Mouse (Mus musculus) CD4-positive helper T cell, adult 2 months (primary cell): ENCODE data around the gene Aatk.

Experiments
- DNase-seq: peaks from one replicate; pipeline ENCODE4 v3.0.0-alpha.2; 2012; ENCODE audit warnings: low read depth, missing footprints, low spot score

Aatk gene

DNA sequence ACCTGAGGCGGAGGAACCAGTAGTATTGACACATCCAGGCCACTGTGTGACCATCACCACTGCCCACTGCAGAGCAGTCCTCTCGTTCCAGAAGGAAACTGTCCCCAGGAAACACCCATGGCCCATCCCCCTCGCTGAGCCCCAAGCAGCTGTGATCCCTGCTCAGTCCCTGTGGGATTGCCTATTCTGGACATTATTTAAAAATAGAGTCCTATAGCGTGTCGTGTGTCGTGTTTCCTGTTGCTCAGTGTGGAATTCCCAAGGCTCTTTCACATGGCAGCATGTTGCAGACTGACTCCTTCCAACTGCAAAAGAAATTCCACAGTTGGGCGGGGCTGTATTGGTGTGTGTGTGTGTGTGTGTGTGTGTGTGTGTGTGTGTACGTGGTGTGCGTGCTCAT, 5.3 kb upstream of the Aatk start:
- DNase-seq: no peak

DNA sequence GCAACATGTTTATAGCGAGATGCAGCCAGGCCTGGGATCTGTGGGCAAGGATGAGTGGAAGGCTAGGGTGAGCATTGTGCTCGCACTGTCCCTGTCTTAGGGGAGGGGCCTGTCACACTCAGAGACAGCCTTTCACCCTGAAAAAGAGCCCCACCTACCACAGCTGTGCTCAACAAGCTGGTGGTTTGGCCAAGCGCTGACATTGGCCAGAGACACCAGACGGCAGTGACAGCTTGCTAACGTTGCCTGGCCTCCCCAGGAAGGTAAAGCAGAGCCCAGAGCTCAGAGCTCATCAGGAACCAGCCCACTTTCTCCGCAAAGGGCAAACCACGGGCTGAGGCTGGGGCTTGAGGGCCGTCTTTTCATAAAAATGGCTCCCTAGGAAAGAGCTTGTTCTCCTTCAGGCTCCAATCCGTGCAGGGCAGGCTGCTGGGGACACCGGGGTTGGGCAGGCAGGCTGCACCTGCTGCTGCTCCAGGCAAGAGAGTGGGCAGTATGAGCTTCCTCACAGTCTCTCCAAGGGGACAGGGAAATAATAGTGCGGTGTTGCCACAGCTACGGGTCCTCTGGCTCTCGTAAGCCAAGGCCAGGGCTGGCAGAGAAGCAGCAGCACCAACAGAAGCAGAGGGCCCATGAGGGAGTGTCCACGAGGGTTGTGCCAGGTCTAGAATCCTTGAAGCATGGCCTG, 4.3 kb upstream of the Aatk start:
- DNase-seq: no peak

DNA sequence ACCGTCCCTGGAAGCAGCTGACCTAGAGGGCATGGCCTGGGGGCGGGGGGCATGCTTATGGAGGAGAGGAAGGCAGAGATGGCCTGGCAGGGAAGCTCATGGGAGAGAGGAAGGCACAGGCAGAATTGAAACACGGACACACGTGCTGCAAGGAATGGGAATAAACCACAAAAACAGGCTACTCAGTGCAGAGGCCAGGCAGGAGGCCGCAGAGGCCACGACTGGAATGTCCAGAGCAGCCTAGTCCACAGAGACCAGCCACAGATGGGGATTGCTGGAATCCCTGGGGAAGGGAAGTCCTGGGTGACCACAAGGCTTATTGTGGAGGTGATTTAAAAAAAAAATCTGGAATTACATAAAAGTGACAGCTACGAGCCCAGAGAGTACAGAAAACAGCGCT, 2.1 kb upstream of the Aatk start:
- DNase-seq: no peak

DNA sequence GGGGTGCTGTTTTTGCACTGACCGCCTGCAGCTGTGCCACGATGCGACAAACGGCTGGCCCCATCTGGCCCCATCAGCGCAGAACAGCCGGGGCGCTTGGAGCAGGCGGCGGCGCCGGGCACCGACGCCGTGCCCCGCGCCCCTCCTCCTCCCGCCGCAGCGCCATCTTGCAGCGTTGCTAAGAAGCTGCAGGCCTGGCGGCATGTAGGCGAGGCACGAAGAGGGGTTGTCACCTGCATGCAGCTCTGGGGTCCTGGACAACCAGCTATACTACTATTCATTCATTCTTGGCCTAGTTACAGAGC, 1.2 kb upstream of the Aatk start:
- no peak for DNase-seq

DNA sequence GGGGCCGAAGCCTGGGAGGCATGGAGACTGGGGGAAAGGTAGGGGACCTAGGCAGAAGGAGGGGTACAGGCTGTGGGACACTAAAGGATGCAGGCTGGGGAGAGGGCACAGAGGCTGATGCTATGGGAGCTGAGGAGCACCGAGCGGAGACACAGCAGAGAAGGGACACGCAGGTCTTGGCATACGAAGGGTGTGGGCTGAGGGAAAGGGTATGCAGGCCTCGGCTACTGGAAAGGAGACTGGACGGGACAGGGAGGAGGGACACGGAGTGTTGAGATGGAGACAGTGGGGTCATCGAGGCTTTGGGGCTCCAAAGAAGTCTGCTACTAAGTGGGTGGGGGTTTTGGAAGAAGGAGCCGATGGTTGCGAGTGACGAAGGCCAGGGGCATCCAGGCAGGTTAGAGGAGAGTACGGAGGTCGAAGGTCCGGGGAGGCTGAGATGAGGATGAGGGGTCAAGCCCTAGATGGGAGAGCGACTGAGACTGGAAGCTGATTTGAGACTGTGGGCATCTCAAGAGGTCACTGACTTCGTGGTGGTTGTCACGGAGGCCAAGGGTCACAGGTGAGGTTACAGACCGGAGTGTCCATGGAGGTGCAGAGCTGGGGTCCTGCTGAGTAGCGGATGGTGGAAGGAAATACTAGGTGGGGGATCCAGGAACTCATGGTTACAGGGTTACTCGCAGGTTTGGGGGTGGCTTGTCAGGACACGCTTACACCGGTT, 724 bp upstream of the Aatk start:
- no peak for DNase-seq

DNA sequence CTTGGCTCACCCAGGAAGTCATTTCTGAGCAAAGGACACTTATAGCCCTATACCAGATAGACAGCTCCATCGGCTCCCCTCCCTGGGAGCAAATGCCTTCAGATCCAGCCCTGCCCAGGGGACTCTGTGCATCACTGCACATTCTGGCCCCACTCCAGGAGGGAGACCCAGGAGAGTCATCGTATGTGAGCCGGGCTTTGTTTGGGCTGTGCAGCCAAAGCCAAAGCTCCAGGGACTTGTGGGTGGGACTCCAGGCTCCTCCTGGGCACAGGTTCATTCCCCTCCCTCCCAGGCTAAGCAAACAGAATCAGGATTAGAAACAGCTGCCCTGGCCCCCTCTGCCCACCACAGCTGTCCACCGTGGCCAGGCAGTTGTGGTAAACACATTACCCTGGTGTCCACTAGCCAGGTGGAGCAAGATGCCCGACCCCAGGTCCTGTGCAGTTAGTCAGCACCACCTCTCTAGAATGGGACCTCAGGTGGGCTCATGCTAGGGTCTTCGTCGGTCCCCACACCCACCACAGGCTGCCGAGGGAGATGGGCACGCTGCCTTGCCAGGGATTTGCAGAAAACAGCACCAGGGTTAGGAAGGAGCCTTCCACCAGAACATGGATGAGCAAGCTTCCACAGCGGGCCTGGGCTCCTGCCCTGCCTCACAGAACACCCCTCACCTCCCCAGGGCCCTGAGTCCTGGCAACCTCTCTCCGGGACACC, 971 bp downstream of the Aatk start:
- DNase-seq: no peak

DNA sequence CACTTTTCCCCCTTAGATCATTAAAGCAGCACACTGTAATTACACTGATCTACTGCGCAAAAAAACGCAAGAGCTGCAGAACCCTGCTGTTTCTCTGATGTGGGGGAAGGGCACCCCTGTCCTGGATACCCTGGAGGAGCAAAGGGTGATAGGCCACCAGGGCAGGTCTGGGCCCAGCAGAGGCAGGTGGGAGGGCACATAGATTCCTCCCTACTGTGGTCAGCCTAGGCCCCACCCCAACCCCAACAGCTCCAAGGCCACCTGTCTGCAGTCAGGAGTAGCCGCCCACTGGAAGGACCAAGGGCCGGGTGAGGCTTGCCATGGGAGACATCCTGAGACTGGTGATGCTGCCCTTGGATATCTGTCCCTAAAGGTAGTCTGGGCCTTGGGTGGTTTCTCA, 1.6 kb downstream of the Aatk start:
- DNase-seq: no peak

DNA sequence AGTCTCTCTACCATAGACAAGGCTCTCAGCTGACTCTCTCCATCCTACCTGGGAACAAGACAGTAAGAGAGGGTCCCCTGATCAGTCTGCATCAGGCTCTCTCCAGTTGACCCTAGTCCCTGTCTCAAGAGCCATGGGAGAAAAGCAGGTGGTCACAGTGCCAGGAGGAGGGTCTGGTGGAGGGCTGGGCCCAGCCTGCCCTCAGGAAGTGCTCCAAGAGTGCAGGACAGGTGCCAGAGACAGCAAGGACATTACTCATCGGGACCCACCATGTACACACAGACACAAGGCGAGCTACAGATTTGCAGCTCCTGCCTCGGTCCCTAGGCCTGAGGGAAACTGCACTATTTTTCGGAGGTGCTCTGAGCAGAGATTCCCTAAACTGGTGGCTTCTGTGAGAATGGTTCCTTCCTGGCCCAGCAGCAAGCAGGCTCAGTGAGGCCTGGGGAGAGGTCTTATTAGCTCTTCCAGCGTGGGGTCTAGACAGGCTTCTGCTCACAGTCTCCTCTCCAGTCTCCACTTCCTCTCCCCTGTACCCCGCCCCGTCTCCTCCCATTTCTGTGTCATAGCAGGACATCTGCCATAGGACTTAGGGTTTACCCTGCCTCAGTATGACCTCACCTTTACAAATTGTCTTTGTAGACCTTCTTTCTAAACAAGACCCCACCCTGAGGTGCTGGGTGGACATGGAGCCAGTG, 4.7 kb downstream of the Aatk start:
- no peak for DNase-seq

DNA sequence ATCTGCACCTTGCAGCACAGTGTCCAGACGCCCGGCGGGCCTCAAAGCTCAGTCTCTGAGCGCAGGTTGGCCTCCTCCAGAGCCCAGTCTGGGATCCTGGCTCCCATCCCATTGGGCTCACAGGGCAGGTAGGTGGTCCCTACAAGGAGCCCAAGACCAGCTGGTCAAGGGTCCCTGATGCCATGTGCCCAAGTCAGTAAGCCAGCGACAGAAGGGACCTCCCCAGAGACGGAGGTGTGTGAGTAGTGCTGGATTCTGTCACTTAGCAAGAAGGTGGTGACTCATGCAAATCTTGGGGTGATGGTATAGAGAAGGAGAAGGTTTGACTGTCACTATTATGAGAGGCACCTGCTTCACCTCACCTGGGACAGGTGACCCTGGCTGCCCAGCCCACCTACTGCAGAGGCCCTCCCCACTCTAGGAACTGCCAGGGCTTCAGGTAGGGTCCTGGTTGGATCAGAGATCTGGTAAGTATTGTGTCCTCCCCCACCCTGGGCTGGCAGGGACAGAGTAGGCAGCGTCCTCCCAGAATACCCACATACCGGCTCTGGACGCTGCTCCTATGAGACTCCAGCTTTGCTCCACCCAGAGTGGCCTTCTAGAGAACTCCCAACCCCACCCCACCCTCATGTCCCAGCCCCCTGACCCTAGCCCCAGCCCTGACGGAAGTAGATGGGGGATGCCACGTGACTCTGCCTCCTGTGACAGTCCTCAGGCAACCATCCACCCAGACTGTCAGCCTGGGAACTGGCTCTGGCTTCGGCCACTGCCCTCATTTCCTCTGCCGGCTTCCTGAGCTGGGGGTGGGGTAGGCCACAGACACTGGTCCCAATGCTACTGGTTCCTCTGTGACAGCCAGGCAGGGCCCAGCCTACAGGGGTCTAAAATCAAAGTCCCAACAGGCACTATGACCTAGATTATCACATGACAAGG, 5.5 kb downstream of the Aatk start:
- DNase-seq: no peak

DNA sequence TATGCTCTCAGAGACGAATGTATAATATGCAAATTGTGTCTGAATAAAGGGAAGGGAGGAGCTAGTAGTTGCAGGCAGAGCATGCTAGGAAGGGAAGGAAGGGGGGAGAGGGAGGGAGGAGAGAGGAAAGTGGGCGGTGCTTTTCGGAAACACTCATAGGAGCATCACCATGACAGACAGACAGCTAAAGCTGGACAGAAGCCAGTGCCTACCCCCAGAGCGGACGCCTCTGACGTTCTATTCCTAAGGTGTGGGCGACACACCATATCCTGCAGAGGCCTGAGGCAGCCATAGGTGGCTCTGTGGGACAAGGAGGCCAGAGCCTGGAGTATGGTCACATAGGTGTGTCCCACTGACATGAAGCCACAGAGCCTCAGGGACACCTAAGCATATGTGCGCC, 6.5 kb downstream of the Aatk start:
- no peak for DNase-seq

DNA sequence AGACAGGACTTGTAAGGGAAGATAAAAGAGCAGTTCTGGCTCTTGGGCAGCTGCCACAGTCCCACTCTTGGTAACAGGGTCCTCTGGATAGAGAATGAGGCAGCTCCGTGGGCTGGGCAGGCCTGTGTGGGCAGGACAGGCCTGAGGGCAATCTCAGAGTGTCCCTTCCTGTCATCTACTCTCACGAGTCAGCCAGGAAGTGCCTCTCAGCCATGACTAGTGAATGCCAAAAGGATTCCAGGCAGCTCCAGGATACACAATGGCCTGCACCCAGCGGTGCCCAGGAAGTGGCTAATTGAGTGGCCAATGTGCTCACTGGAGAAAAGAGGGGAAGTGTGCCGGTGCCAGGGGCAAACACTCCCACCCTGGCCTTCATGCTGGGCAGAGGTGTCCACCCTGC, 7.4 kb downstream of the Aatk start:
- DNase-seq: no peak

DNA sequence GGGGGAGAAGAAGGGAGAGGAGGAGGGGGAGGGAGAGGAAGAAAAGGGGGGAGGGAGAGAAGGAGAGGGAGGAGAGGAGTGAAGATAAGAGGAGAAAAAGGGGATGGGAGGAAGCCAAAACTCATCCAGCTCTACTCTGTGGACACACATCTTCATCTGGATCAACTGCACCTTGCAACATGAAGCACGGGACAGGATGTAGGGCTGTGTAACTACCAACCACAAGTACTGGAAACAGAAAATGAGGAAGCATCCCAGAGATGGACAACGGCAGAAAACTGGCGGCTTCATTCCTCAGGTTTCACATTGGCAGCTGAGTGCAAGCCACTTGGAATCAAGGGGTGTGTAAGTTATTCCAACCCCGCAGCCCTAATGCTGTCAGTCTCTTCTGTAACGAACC, 12.2 kb downstream of the Aatk start:
- no peak for DNase-seq

DNA sequence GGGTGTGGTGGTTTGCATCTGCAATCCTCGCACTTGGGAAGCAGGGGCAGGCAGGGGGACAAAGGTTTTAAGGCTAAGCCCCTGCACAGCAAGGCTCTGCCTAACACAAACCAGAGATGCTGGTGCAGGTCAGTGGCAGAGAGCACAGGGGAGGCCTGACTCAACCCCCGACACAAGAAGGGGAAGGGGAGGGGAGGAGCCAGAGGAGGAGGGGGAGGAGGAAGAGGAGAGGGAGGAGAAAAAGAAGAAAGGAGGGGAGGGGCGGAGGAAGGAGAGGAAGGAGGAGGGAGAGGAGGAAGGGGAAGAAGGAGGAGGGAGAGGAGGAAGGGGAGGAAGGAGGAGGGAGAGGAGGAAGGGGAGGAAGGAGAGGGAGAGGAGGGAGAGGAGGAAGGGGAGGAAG, 12.7 kb downstream of the Aatk start:
- DNase-seq: no peak

DNA sequence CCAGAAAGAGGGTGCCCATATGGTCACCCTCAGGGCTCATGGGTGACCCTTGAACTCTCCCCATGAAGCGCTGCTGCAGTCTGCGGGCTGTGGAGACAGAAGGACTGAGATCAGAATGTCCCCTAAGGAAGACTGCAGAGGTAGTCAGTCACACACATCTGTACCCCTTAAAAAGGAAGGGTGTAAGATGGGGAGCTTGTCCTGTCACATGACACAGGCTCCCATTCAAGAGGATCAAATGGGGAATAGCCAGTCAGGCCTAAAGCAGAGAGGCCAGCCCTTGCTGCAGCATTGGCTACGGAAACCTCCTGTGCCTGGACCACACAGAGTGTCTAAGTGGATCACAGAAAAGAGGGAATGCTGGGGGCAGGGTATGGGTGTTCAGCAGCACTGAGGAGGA, 13.5 kb downstream of the Aatk start:
- DNase-seq: no peak

DNA sequence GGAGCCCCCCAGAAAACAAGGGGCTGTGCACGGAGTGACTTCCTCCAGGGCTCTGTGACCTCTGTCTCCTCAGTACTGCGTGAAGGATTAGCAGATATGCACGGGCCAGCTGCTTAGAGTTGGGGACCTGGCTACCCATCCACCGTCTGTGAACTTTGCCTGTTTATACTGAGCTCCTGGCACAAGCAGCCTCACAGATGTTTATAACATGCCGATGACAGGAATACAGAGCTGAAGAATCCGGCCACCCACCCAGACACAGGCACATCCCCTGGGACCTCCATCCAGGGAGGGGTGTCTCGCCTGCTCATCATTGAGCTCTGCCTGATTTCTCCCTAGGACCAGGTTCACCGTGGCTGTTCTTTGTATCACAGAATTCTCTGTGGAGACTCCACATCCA, 14.9 kb downstream of the Aatk start:
- DNase-seq: no peak

DNA sequence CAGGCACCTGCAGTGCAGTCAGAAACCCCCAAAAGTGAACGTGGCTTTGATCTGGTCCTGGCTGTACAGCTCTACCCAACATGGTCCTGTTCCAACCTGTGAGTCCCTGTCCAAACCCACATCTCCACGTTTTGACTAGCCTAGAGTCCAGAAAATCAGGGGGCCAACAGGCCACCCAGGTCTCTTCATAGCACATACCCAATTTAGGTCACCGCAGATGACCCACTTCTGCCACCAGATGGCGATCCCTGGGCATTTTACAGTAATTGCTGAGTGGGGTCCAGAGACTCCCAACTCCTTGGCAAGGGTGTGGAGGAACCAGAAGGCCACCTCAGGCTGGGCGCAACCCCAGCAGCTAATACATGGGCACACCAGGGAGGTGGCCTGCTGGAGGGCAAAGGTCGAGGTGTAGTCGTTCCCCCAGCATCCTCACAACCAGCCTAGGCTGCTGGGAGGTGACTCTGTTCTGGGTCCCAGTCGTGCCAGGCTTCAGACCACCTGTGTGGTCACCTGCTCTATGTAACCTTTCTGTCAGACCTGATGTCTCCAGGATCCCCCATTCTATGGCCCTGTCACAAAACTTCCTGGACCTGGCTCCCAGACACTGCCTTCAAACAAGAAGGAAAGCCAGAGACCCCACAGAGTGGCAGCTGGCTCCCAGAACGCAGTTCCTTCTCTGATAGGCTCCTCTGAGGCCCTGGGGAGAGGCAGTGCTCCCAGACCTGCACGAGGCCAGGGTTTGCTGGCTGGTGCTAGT, 16.6 kb downstream of the Aatk start:
- DNase-seq: no peak

DNA sequence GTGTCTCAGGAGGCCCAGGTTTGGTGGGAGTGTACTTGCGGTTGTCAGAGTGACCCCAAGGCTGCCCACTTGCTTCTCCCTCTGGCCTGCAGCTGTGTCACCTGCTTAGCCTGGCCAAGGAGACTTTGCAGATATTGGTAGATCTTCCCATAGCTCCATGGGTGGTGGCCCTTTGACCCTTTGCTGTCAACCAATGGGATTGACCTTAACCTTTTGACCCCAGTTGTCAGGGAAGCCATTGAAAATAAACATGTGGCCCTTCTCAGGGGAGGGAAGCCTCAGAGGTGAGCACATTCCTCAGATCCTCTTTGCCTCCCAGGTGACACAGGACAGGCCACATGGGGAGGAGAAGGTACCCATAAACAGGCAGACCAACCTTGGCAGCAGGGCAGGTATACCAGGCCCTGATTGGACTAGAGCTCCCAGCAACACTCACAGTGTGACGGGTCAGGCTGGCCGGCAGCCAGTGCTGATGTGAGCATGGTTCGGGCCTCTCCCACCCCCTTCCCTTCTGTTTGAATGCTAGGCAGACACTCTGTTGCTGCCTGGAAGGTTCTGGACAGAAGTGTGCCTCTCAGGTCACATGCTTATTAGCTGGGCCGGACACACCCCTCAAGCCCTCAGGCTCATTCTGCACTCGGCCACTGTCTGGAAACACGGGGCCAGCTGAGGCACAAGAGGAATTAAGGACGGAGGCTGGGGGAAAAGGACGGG, 17.4 kb downstream of the Aatk start:
- DNase-seq: no peak

DNA sequence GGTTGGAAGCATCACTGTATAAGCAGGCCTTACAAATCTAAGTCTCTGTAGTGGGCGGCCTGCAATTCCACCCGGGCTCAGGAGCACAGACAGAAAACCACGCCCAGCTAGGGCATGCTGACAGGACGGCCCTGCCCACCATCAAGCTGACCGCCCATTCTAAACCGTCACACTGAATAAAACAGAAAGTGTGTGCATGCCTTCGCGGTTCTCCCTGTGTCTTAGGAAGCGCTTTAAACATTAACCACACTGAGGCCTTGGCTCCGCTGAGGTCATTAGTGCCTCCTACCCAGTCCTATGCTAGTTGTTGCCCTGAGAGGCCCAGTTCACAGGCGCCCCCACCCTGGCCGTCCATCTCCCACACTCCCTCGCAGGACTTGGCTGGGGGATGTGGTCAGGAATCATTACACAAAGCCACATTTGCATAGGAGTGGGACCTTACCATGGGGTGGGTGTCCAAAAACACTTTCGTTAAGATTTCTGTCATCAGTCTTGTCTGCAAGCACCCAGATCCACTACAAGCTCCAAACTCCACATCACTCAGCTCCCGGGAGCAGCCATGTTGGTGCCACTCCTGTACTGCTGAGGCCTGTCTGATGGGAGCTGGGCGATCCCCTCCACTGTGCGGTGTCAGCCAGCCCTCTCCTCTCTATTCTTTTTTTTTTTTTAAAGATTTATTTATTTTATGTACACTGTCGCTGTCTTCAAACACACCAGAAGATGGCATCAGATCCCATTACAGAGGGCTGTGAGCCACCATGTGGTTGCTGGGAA, 18.5 kb downstream of the Aatk start:
- no peak for DNase-seq

DNA sequence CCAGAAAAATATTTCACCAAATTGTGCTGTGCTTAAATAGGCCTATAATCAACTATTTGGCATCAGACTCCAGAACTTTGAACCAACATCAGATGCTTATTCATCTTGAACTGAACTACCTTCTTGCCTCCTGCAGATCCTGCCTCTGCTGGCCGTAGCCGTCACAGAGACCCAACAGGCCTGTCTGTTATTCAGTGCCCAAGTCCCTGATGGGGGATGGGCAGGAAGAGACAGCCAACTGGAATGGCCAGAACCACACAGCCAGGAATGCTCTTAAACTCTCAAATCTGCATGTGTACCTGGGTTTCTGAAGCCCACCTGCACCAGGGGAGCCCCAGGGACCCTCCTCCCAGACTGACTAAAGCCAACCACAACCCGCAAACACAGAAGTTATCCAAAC, 20.0 kb downstream of the Aatk start:
- no peak for DNase-seq
